Mouse (Mus musculus) liver, postnatal 0 days (tissue): ENCODE data around the gene Pla2g4b. TPM values are rescaled to one million over a fixed set of nuclear protein-coding genes. Genes with fewer than 3 reads are reported as not detected.

Experiments used
- ATAC-seq: fragments of 200-750 bp; cut with Nextera tagmentation; 2 replicates; pipeline ENCODE4 v1.8.0; 2017; ENCODE audit warnings: mild to moderate bottlenecking, moderate library complexity
- DNase-seq: peaks from one replicate; pipeline ENCODE4 v3.0.0-alpha.2; 2016
- H3K27ac ChIP-seq: fragments of 300-500 bp; sonication (generic); 2 replicates; pipeline ENCODE4 v1.5.1; 2014; ENCODE audit warnings: antibody characterized with exemption, moderate library complexity, mild to moderate bottlenecking, low read depth
- H3K27me3 ChIP-seq: fragments of 300-500 bp; sonication (generic); 2 replicates; pipeline ENCODE4 v1.6.1; 2014; ENCODE audit warnings: low read length, control low read depth, mixed read lengths; ENCODE audit not compliant: insufficient read depth
- H3K36me3 ChIP-seq: fragments of 300-500 bp; sonication (generic); replicated peaks from 2 replicates; pipeline ENCODE4 v1.6.1; 2014; ENCODE audit warnings: mild to moderate bottlenecking, control low read depth, low read length, moderate library complexity, mixed read lengths; ENCODE audit not compliant: insufficient read depth
- H3K4me1 ChIP-seq: fragments of 300-500 bp; sonication (generic); 2 replicates; pipeline ENCODE4 v1.6.1; 2014; ENCODE audit warnings: antibody characterized with exemption, mild to moderate bottlenecking, control low read depth; ENCODE audit not compliant: insufficient read depth
- H3K4me2 ChIP-seq: fragments of 300-500 bp; sonication (generic); 2 replicates; pipeline ENCODE4 v1.6.1; 2014; ENCODE audit warnings: low read depth, mild to moderate bottlenecking, low read length, moderate library complexity, mixed read lengths
- H3K4me3 ChIP-seq: fragments of 300-500 bp; sonication (generic); 2 replicates; pipeline ENCODE4 v1.5.1; 2014; ENCODE audit warnings: low read depth, low read length
- H3K9ac ChIP-seq: fragments of 300-500 bp; sonication (generic); replicated peaks from 2 replicates; pipeline ENCODE4 v1.6.1; 2014; ENCODE audit warnings: mild to moderate bottlenecking, moderate library complexity
- H3K9me3 ChIP-seq: fragments of 300-500 bp; sonication (generic); 2 replicates; pipeline ENCODE4 v1.6.1; 2016; ENCODE audit warnings: mild to moderate bottlenecking, control low read depth, low read length, mixed read lengths
- CTCF ChIP-seq: sonication (generic); IDR thresholded peaks from 2 replicates; pipeline ENCODE4 v1.5.1; 2016; ENCODE audit warnings: antibody characterized with exemption, low read depth
- EP300 ChIP-seq: IDR thresholded peaks from 2 replicates; pipeline ENCODE4 v1.6.1; 2016; ENCODE audit warnings: antibody characterized with exemption, low read depth, mild to moderate bottlenecking
- WGBS: fragments of 180-500 bp; shearing (Covaris S2); extraction: QIAGEN DNeasy Blood & Tissue Kit; methylation state at CpG from one replicate; pipeline ENCODE4 v1.1.7; 2014; ENCODE audit not compliant: insufficient replicate concordance; 5-methylcytosine and 5-hydroxymethylcytosine counted together
- polyA plus RNA-seq: library from polyadenylated mRNA; unstranded; fragments of >200 nt; fragmentation: Nextera tagmentation; extraction: Ambion mirVana; gene quantifications from 2 replicates; pipeline ENCODE4 v1.2.1, GENCODE M21; 2015

Pla2g4b gene
- polyA plus RNA-seq, 1 experiment from 2014 or later = 0.12 TPM

DNA sequence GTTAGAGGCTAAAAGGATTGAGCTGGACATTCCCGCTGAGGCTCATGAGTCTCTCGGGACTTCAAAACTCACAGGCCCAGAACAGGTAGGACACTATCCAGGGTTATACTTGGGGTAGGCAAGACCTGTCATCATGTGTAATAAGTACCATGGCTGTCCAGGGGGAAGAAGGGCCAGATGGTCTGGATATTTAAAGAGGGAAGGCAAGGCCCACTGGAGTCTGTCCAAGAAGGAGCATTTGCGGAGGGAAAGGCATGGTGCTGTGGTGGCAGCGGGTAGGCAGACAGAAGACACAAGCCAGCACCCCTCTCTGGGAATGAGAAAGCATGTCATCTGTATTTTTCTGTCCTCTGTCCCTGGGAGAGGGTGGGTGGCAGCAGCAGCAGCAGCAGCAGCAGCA lies 40.9 kb downstream of the Pla2g4b start:
- Histone ChIP-seq H3K4me3 (no peak overlapping the region), H3K4me1 (no peaks in the 10 kb centered on the region), H3K9me3 (no peaks in the 10 kb centered on the region), H3K27ac (no peak overlapping the region), H3K36me3 (no peaks in the 10 kb centered on the region), H3K4me2 (no peak overlapping the region), H3K27me3 (peaks cover 14% of the 10 kb centered on the region), H3K9ac (no peak overlapping the region)
- DNase-seq (no peak), ATAC-seq (no peak)
- TF ChIP-seq CTCF (no peak), EP300 (no peak)
- 83% methylated on average over 4 of the region's 4 CpGs for WGBS

- Histone ChIP-seq H3K27ac (no peak overlapping the region), H3K4me1 (no peaks in the 10 kb centered on the region), H3K9ac (no peak overlapping the region), H3K27me3 (peaks cover 14% of the 10 kb centered on the region), H3K4me2 (peak overlapping the region; percentile 63), H3K36me3 (no peaks in the 10 kb centered on the region), H3K4me3 (peak overlapping the region; percentile 26; the same call in 1 of the 2 replicates), H3K9me3 (no peaks in the 10 kb centered on the region)
- 7% methylated on average over 36 of the region's 36 CpGs for WGBS
- DNase-seq (peak; percentile 72), ATAC-seq (peak; percentile 73)
- TF ChIP-seq CTCF (peak; percentile 65), EP300 (no peak)
Measured at GRCm38 (mm10) chr2:120076076-120076705, 43.0 kb downstream of the Pla2g4b start.

GRCm38 (mm10) chr2:120082416-120082815 lies 49.2 kb downstream of the Pla2g4b start:
- Histone ChIP-seq H3K36me3 (no peaks in the 10 kb centered on the region), H3K4me3 (no peak overlapping the region), H3K9ac (no peak overlapping the region), H3K4me1 (0 out of 2 replicates have a peak, but pooled peaks cover 2% of the 10 kb centered on the region), H3K9me3 (no peaks in the 10 kb centered on the region), H3K27me3 (no peaks in the 10 kb centered on the region), H3K4me2 (no peak overlapping the region), H3K27ac (no peak overlapping the region)
- DNase-seq (no peak), ATAC-seq (no peak)
- 67% methylated on average over 2 of the region's 2 CpGs for WGBS
- TF ChIP-seq CTCF = no peak
- no peak for TF ChIP-seq EP300

- Histone ChIP-seq H3K4me1 (0 out of 2 replicates have a peak, but pooled peaks cover 2% of the 10 kb centered on the region), H3K36me3 (0 out of 2 replicates have a peak, but pooled peaks cover 4% of the 10 kb centered on the region), H3K4me3 (no peak overlapping the region), H3K27me3 (no peaks in the 10 kb centered on the region), H3K27ac (no peak overlapping the region), H3K9ac (no peak overlapping the region), H3K4me2 (no peak overlapping the region), H3K9me3 (no peaks in the 10 kb centered on the region)
- peak; percentile 30 for DNase-seq
- WGBS = 42% methylated on average over 14 of the region's 14 CpGs
- no peak for TF ChIP-seq EP300
- TF ChIP-seq CTCF = peak; percentile 68
- no peak for ATAC-seq
Measured at GRCm38 (mm10) chr2:120084593-120085361, 51.6 kb downstream of the Pla2g4b start.

- Histone ChIP-seq H3K36me3 (peaks cover 4% of the 10 kb centered on the region; the same call in 1 of the 2 replicates), H3K9me3 (no peaks in the 10 kb centered on the region), H3K4me2 (no peak overlapping the region), H3K4me1 (0 out of 2 replicates have a peak, but pooled peaks cover 2% of the 10 kb centered on the region), H3K27ac (no peak overlapping the region), H3K9ac (no peak overlapping the region), H3K4me3 (no peak overlapping the region), H3K27me3 (no peaks in the 10 kb centered on the region)
- no peak for DNase-seq
- ATAC-seq = no peak
- 81% methylated on average over 3 of the region's 3 CpGs for WGBS
- no peak for TF ChIP-seq EP300
- no peak for TF ChIP-seq CTCF
Measured at GRCm38 (mm10) chr2:120086038-120086437, 52.8 kb downstream of the Pla2g4b start.

GRCm38 (mm10) chr2:120087391-120087790 lies 54.2 kb downstream of the Pla2g4b start:
- no peak overlapping the region for H3K4me2 ChIP-seq
- DNase-seq (no peak), ATAC-seq (peak; percentile 56)
- no peak overlapping the region for H3K9ac ChIP-seq
- WGBS = 65% methylated on average over 3 of the region's 3 CpGs
- TF ChIP-seq CTCF (no peak), EP300 (no peak)
- H3K27me3 ChIP-seq = no peaks in the 10 kb centered on the region
- H3K27ac ChIP-seq = no peak overlapping the region
- H3K9me3 ChIP-seq = no peaks in the 10 kb centered on the region
- no peak overlapping the region for H3K4me3 ChIP-seq
- H3K4me1 ChIP-seq = 0 out of 2 replicates have a peak, but pooled peaks cover 2% of the 10 kb centered on the region
- peaks cover 8% of the 10 kb centered on the region; the same call in 1 of the 2 replicates for H3K36me3 ChIP-seq
